Mouse (Mus musculus) spleen, embryonic (tissue): ENCODE measurements around the gene Cyp2c40.
"Not testable (repeated sequence)": the region's sequence is repeated elsewhere in the genome, so short reads cannot be mapped to it uniquely, and the experiment has no call there.

ENCODE experiments used
- CTCF ChIA-PET: fragments of 350-600 bp; sonication (Branson Sonifier 250); formaldehyde crosslinking; loops from one replicate; lab custom pipeline; 2022; lab: Charles Lee

Cyp2c40 gene

DNA sequence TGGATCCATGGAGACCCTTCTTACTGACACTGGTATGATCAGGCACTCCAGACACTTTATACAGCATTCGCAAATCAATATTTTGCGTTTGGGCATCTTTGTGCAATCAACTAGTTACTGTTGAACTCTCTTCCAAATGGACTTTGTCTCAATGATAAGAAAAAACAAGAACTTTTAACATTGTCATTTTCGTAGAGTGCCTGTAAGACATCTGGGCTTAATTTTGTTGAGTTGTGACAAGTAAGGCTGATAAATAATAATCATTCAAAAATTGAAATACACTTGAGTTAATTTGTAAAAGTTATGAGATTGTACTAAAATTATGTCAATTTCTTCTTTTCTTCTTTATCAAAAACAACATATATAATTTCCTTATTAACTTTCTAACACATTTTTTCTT is at the start of gene Cyp2c40:
Cyp2c40 (minus strand) TSS at position 101 of the 400 bp plus-strand sequence.
- CTCF ChIA-PET: not testable (repeated sequence)

DNA sequence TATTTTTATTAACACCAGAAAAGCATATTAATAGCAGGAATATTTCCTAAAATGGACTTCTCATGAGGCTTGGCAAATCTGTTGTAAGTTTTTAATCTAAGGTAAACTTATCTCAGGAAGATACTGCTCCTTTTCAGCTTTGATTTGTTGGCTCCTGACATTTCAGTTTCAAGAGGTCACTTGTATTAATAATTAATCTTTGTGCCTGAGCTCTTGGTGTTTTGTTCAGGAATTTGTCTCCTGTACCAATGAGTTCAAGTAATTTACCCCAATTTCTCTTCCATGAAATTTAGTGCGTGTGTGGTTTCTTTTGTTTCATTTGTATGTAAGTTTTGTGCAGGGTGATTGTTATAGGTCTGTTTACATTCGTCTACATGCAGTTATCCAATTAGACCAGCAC is 8.3 kb upstream of the Cyp2c40 start:
- CTCF ChIA-PET: not testable (repeated sequence)

DNA sequence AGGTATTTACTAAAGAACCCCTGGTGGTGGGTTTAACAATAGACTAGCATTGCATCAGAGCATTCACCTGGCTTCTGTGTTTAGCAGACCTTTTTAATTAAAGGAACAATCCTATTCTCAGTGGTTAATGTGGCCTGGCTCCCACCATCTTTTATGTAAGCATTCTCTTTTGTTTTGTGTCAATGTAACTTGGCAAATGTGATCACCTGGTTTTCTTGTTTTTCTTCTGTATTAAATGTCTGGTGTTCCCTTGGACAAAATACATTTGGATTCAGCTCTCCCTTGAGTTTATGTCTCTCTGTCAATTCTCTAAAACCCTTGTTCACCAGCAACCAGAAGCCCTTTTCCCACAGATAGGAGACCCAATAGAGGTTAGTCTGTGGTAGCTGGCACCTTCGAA is 3.8 kb upstream of the Cyp2c40 start:
- CTCF ChIA-PET: not testable (repeated sequence)

DNA sequence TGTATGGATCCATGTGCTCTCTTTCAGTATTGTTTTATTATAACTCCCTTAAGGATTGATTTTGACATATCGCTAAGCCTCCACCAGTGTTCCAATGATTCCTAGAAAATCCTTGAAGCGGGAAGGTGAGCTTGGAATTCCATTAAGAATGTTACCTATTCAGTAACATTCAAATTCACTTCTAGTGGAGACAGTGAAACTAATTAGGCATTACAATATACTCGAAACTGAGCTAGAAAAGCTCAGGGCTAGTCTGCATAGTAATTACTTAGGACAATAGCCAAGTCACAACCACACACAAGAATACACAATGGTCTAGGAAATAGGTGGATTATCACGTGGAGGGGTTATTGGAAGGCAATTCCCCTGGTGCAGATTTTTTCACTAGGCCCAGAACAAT is 3.4 kb upstream of the Cyp2c40 start:
- CTCF ChIA-PET: not testable (repeated sequence)

DNA sequence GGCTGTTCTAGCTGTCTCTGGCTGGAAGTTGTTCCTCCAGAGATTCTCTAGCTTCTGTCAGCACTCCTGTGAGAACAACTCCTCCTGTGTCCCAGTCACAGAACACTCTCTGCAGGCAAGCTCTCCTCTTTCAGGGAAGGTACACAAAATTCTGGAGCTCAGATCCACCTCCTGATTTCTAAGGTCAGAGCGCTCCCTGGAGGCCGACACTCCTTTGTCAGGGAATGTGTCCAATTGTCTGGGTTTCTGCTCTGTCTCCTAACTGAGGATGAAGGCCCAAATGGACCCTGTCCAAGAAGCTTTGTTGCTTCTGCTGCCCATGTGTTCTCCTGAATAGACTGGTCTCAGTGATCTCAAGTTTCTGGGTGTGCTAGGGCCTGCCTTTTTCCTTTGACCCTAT is 27.2 kb downstream of the Cyp2c40 start:
- CTCF ChIA-PET: not testable (repeated sequence)

DNA sequence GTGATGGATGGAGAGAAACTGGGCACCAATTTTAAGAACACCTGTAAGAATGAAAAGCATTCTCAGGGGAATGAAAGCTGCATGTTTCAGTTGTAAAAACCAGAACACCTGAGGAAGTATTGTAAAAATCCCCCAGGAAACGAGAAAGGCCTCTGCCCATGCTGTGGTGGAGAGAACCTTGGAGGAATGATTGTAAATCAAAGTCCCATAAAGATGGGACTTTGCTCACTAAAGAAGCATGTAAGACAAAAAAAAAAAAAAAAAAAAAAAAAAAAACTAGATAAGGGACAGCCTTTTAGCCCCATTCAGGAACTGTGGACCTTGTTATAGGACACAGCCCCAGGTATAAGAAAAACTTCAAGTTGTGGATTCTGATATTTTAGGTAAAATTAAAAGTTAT is 67.3 kb downstream of the Cyp2c40 start:
- CTCF ChIA-PET: no interaction called here

DNA sequence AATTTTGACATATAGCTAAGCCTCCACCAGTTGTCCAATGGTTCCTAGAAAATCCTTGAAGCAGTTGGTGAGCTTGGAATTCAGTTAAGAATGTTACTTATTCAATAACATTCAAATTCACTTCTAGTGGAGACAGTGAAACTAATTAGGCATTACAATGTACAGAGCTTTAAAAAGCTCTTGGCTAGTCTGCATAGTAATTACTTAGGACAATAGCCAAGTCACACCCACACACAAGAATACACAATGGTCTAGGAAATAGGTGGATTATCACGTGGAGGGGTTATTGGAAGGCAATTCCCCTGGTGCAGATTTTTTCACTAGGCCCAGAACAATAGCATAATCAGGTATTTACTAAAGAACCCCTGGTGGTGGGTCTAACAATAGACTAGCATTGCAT is 68.3 kb downstream of the Cyp2c40 start:
- CTCF ChIA-PET: not testable (repeated sequence)

DNA sequence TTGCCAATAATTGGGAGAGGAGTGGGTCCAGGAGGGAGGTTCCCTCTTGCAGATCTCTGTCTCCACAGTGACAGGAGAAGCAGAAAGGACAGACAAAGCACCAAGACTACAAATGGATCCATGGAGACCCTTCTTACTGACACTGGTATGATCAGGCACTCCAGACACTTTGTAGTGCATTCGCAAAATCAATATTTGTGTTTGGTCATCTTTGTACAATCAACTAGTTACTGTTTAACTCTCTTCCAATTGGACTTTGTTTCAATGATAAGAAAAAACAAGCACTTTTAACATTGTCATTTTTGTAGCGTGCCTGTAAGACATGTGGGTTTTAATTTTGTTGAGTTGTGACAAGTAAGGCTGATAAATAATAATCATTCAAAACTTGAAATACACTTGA is 71.7 kb downstream of the Cyp2c40 start, which contains the start of gene Cyp2c68:
Cyp2c68 (minus strand) TSS at position 135 of the 400 bp plus-strand sequence.
- CTCF ChIA-PET: no interaction called here
